ENCODE assay signal across 10 mouse cellular contexts in genomic region chr13:36730341-36730761, GRCm38 (mm10). TPM values are rescaled to one million over a fixed set of nuclear protein-coding genes. Genes with fewer than 3 reads are reported as not detected.
A peak's percentile ranks its signal among the peaks of the same experiment; 100 is the strongest.
DNase-seq lines count a peak whose midpoint lies in the region; ATAC-seq lines count a peak whose summit lies in the region.
"Had no signal": no experiment of that assay in that cellular context is flagged by ENCODE, and none has a peak within 500 bp of the region (broad histone marks: within the 10 kb centered on the region; RNA-seq: fewer than 3 reads in every experiment).

No protein-coding gene starts in this region.

- H3K36me3 ChIP-seq in limb, embryonic 11.5 days (ENCODE audit: control insufficient read depth, insufficient read depth, low read length) = no peaks in the 10 kb centered on the region
- H3K36me3 ChIP-seq in limb, embryonic 10.5 days = no peaks in the 10 kb centered on the region
- no peaks in the 10 kb centered on the region for H3K36me3 ChIP-seq in forebrain, embryonic 11.5 days (ENCODE audit: control insufficient read depth, insufficient read depth, low read length)

- peaks cover 13% of the 10 kb centered on the region; the same call in 1 of the 2 replicates for H3K4me1 ChIP-seq in limb, embryonic 11.5 days (ENCODE audit: control insufficient read depth, insufficient read depth, low read length)
- H3K4me1 ChIP-seq in limb, embryonic 10.5 days = peaks cover 67% of the 10 kb centered on the region
- H3K4me1 ChIP-seq in forebrain, embryonic 11.5 days (replicated peaks; ENCODE audit: control insufficient read depth, insufficient read depth, low read length) = peaks cover 28% of the 10 kb centered on the region

- peaks cover 51% of the 10 kb centered on the region for H3K27me3 ChIP-seq in limb, embryonic 11.5 days (ENCODE audit: control insufficient read depth, insufficient read depth, low read length)
- H3K27me3 ChIP-seq in limb, embryonic 10.5 days (ENCODE audit: low read depth, poor library complexity, severe bottlenecking) = peaks cover 99% of the 10 kb centered on the region
- peaks cover 76% of the 10 kb centered on the region for H3K27me3 ChIP-seq in forebrain, embryonic 11.5 days (ENCODE audit: control insufficient read depth, insufficient read depth, low read length)

- no peak overlapping the region for H3K4me3 ChIP-seq in limb, embryonic 11.5 days (ENCODE audit: low read depth, low read length)
- no peak overlapping the region for H3K4me3 ChIP-seq in limb, embryonic 10.5 days
- peak overlapping the region; percentile 21 for H3K4me3 ChIP-seq in forebrain, embryonic 11.5 days (ENCODE audit: low read depth, low read length)

- WGBS in limb, embryonic 11.5 days = 15% methylated on average over 14 of the region's 14 CpGs
- 13% methylated on average over 14 of the region's 14 CpGs for WGBS in limb, embryonic 10.5 days
- 3% methylated on average over 14 of the region's 14 CpGs for WGBS in forebrain, embryonic 11.5 days

- no peaks in the 10 kb centered on the region for H3K9me3 ChIP-seq in limb, embryonic 11.5 days (ENCODE audit: control insufficient read depth, low read length)
- no peaks in the 10 kb centered on the region for H3K9me3 ChIP-seq in limb, embryonic 10.5 days (replicated peaks)
- no peaks in the 10 kb centered on the region for H3K9me3 ChIP-seq in forebrain, embryonic 11.5 days (ENCODE audit: control insufficient read depth, low read length)

- no peak for ATAC-seq in limb, embryonic 11.5 days (ENCODE audit: insufficient number of reproducible peaks, low FRiP score, low TSS enrichment, low read depth)
- no peak for ATAC-seq in forebrain, embryonic 11.5 days (replicated peaks; ENCODE audit: low FRiP score)
- no peak for ATAC-seq in megakaryocyte, adult 5-6 weeks (ENCODE audit: poor library complexity, severe bottlenecking)
- ATAC-seq: CD4-positive, CD25-positive, alpha-beta regulatory T cell, adult 4 months had no signal

- peak; percentile 24 for DNase-seq in limb, embryonic 11.5 days (ENCODE audit: low spot score)
- no peak for DNase-seq in limb, embryonic 10.5 days (ENCODE audit: low spot score)
- DNase-seq in forebrain, embryonic 11.5 days (ENCODE audit: low spot score) = no peak
- peak; percentile 41 for DNase-seq in left cerebral cortex, postnatal 4 days
- peak; percentile 29 for DNase-seq in right cerebral cortex, postnatal 14 days
- no peak for DNase-seq in thymus, postnatal 14 days
- DNase-seq in kidney, postnatal 4 days = no peak
- DNase-seq: gastrocnemius, postnatal 14 days had no signal

- H3K4me2 ChIP-seq in limb, embryonic 11.5 days (ENCODE audit: low read depth, severe bottlenecking) = no peak overlapping the region
- H3K4me2 ChIP-seq in forebrain, embryonic 11.5 days (ENCODE audit: low read depth, low read length, severe bottlenecking) = peak overlapping the region; percentile 46

- intact Hi-C loops in left cerebral cortex, postnatal 4 days (cut with DNase I) = loop anchor here (5.0 to 10.0 kb wide), 3 partner anchors 448 to 716 kb away; no protein-coding TSS in a partner anchor

- H3K9ac ChIP-seq in limb, embryonic 11.5 days (ENCODE audit: low read length) = no peak overlapping the region
- H3K9ac ChIP-seq in forebrain, embryonic 11.5 days (ENCODE audit: low read length) = peak overlapping the region; percentile 48

- no peak overlapping the region for H3K27ac ChIP-seq in limb, embryonic 11.5 days (replicated peaks; ENCODE audit: low read depth, low read length)
- H3K27ac ChIP-seq in limb, embryonic 10.5 days = no peak overlapping the region
- peak overlapping the region; percentile 59 for H3K27ac ChIP-seq in forebrain, embryonic 11.5 days (ENCODE audit: low read depth, low read length)

RNA-seq across cellular contexts. Expression of gene Nrn1, which starts 4.6 kb away (rescaled TPM):
- 1.8 and 2.1 TPM in 2 replicates for polyA plus RNA-seq in limb, embryonic 11.5 days (2014; fragmentation: Nextera tagmentation; extraction: Ambion mirVana)
- 0.60 and 0.91 TPM in 2 replicates for polyA plus RNA-seq in limb, embryonic 10.5 days (2016; fragmentation: Nextera tagmentation; extraction: Ambion mirVana)
- polyA plus RNA-seq in forebrain, embryonic 11.5 days (2014; fragmentation: Nextera tagmentation; extraction: Ambion mirVana) = 36.6 and 36.7 TPM in 2 replicates
- 10 to 100 TPM; 22.6 to 29.6 TPM for total RNA-seq in left cerebral cortex, postnatal 4 days (2021)
- not detected in 2 replicates for total RNA-seq in megakaryocyte, adult 5-6 weeks (2015)
- total RNA-seq in megakaryocyte, adult 5-6 weeks (2017) = not detected in 2 replicates

Comparison
In these comparisons a context has a peak if more than half of its experiments do, and no peak if none do; other contexts are left out.
1. DNase-seq: peak in limb, embryonic 11.5 days (single experiment), left cerebral cortex, postnatal 4 days (single experiment) and right cerebral cortex, postnatal 14 days (single experiment); none in limb, embryonic 10.5 days (single experiment), forebrain, embryonic 11.5 days (single experiment), thymus, postnatal 14 days (single experiment) and kidney, postnatal 4 days (0 of 2).
2. RNA of gene Nrn1, which starts 4.6 kb away (polyA plus RNA-seq): 36.6 to 36.7 TPM in forebrain, embryonic 11.5 days; 1.8 to 2.1 TPM in limb, embryonic 11.5 days and 0.60 to 0.91 TPM in limb, embryonic 10.5 days; every median in the first group is over 10 times any median in the second.